8 mouse cellular contexts compared by ENCODE assay signal in genomic region chrX:137667011-137667410, GRCm38 (mm10).
DNase-seq lines count a peak whose midpoint lies in the region; ATAC-seq and TF ChIP-seq lines count a peak whose summit lies in the region.
"Had no signal": no experiment of that assay in that cellular context is flagged by ENCODE, and none has a peak within 500 bp of the region (broad histone marks: within the 10 kb centered on the region; RNA-seq: fewer than 3 reads in every experiment).

No protein-coding gene starts in this region.

- peak; percentile 64 for TF ChIP-seq CTCF in stomach, postnatal 0 days (IDR thresholded peaks at IDR 0.05; ENCODE audit: low read depth)

- H3K36me3 ChIP-seq in neural tube, embryonic 11.5 days (ENCODE audit: control insufficient read depth, insufficient read depth, low read length), result no peaks in the 10 kb centered on the region
- H3K36me3 ChIP-seq in neural tube, embryonic 15.5 days, result no peaks in the 10 kb centered on the region
- H3K36me3 ChIP-seq in stomach, postnatal 0 days (ENCODE audit: control insufficient read depth, insufficient read depth, low read length), result no peaks in the 10 kb centered on the region
- H3K36me3 ChIP-seq: liver, embryonic 15.5 days had no signal

- WGBS in neural tube, embryonic 11.5 days, result 33% methylated on average over 2 of the region's 2 CpGs
- WGBS in neural tube, embryonic 15.5 days, result 40% methylated on average over 2 of the region's 2 CpGs
- 23% methylated on average over 2 of the region's 2 CpGs for WGBS in stomach, postnatal 0 days

- no peak overlapping the region for H3K4me2 ChIP-seq in neural tube, embryonic 11.5 days (ENCODE audit: low read depth)
- H3K4me2 ChIP-seq in neural tube, embryonic 15.5 days, result no peak overlapping the region
- H3K4me2 ChIP-seq in stomach, postnatal 0 days (replicated peaks; ENCODE audit: low read depth), result no peak overlapping the region
- H3K4me2 ChIP-seq: liver, embryonic 15.5 days had no signal

- H3K27me3 ChIP-seq in neural tube, embryonic 11.5 days (ENCODE audit: control insufficient read depth, insufficient read depth, low read length), result no peaks in the 10 kb centered on the region
- no peaks in the 10 kb centered on the region for H3K27me3 ChIP-seq in neural tube, embryonic 15.5 days (replicated peaks)
- H3K27me3 ChIP-seq in stomach, postnatal 0 days (ENCODE audit: control insufficient read depth, insufficient read depth, low read length), result no peaks in the 10 kb centered on the region
- H3K27me3 ChIP-seq: liver, embryonic 15.5 days had no signal

- H3K4me3 ChIP-seq in neural tube, embryonic 11.5 days (ENCODE audit: low read depth, low read length), result no peak overlapping the region
- no peak overlapping the region for H3K4me3 ChIP-seq in neural tube, embryonic 15.5 days (replicated peaks)
- H3K4me3 ChIP-seq in stomach, postnatal 0 days (ENCODE audit: low read depth, low read length), result no peak overlapping the region
- H3K4me3 ChIP-seq: liver, embryonic 15.5 days had no signal

- H3K9me3 ChIP-seq in neural tube, embryonic 11.5 days (ENCODE audit: control insufficient read depth, low read length), result no peaks in the 10 kb centered on the region
- H3K9me3 ChIP-seq in neural tube, embryonic 15.5 days (replicated peaks), result no peaks in the 10 kb centered on the region
- H3K9me3 ChIP-seq in stomach, postnatal 0 days (ENCODE audit: control insufficient read depth, low read length), result no peaks in the 10 kb centered on the region
- H3K9me3 ChIP-seq: liver, embryonic 15.5 days had no signal

- no peaks in the 10 kb centered on the region for H3K4me1 ChIP-seq in neural tube, embryonic 11.5 days (ENCODE audit: control insufficient read depth, insufficient read depth, low read length)
- no peaks in the 10 kb centered on the region for H3K4me1 ChIP-seq in neural tube, embryonic 15.5 days
- no peaks in the 10 kb centered on the region for H3K4me1 ChIP-seq in stomach, postnatal 0 days (replicated peaks; ENCODE audit: control insufficient read depth, insufficient read depth)
- H3K4me1 ChIP-seq: liver, embryonic 15.5 days had no signal

- peak; percentile 17 for DNase-seq in heart, postnatal 4 days
- no peak for DNase-seq in heart, adult 11 months
- DNase-seq in neural tube, embryonic 11.5 days (ENCODE audit: low spot score), result peak; percentile 38
- DNase-seq in embryo, embryonic 9.5 days (ENCODE audit: extremely low spot score), result peak; percentile 4
- DNase-seq in stomach, postnatal 0 days (ENCODE audit: low spot score), result no peak

- no peak overlapping the region for H3K9ac ChIP-seq in neural tube, embryonic 11.5 days (ENCODE audit: low read length)
- no peak overlapping the region for H3K9ac ChIP-seq in neural tube, embryonic 15.5 days (replicated peaks)
- H3K9ac ChIP-seq in stomach, postnatal 0 days (ENCODE audit: low read length), result no peak overlapping the region
- H3K9ac ChIP-seq: liver, embryonic 15.5 days had no signal

- TF ChIP-seq EP300 in stomach, postnatal 0 days (optimal IDR thresholded peaks at IDR 0.05), result no peak

- no peak overlapping the region for H3K27ac ChIP-seq in neural tube, embryonic 11.5 days (ENCODE audit: low read depth, low read length)
- no peak overlapping the region for H3K27ac ChIP-seq in neural tube, embryonic 15.5 days (replicated peaks)
- H3K27ac ChIP-seq in stomach, postnatal 0 days (replicated peaks), result no peak overlapping the region
- H3K27ac ChIP-seq: liver, embryonic 15.5 days had no signal

- ATAC-seq in neural tube, embryonic 11.5 days (ENCODE audit: insufficient read depth, low FRiP score, low TSS enrichment), result no peak
- ATAC-seq in neural tube, embryonic 15.5 days (ENCODE audit: low FRiP score), result no peak
- no peak for ATAC-seq in stomach, postnatal 0 days (ENCODE audit: low FRiP score, low TSS enrichment)
- ATAC-seq in megakaryocyte progenitor cell, adult 5-6 weeks (replicated peaks; ENCODE audit: poor library complexity), result no peak

Comparison
In these comparisons a context has a peak if more than half of its experiments do, and no peak if none do; other contexts are left out.
1. DNase-seq: peak in heart, postnatal 4 days (single experiment), neural tube, embryonic 11.5 days (single experiment) and embryo, embryonic 9.5 days (single experiment); none in heart, adult 11 months (single experiment) and stomach, postnatal 0 days (single experiment).